Mouse (Mus musculus): Measurements from ENCODE around the gene Cptp.

DNA sequence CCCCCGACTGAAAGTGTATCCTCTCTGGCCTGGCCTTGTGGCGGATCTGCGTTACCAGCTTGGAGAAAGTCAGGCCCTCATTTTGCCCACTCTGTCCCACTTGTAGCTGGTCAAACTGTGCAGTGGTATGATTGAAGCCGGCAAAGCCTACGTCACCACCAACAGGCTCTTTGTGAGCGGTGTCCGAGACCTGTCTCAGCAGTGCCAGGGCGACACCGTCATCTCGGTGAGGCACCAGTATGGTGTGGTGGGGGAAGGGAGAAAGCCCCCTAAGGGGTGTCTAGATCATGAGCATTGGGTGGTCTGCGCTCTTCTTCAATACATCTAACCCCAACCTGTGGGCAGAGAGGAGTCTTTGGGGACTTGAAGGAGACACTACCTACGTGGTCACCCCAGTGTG is 27.2 kb upstream of the Cptp start:
- no peak for TF ChIP-seq MAX (IDR thresholded peaks at IDR 0.05; ENCODE audit: low read length)
- no peak for TF ChIP-seq EP300 (IDR thresholded peaks at IDR 0.05; ENCODE audit: low read depth in 1 of 2, low read length in 2 of 2)
- TF ChIP-seq CTCF (IDR thresholded peaks at IDR 0.05 in 2 of 3, conservative IDR thresholded peaks at IDR 0.05 in 1 of 3; ENCODE audit: control insufficient read depth in 1 of 3, insufficient read depth in 1 of 3, low read depth in 2 of 3, low read length in 3 of 3, poor library complexity in 1 of 3, severe bottlenecking in 1 of 3) = no peak
- no peak for TF ChIP-seq USF1 (IDR thresholded peaks at IDR 0.05; ENCODE audit: low read depth, low read length)
- no peak for TF ChIP-seq GABPA (IDR thresholded peaks at IDR 0.05; ENCODE audit: low read depth, low read length)
- TF ChIP-seq NELFE (IDR thresholded peaks at IDR 0.05; ENCODE audit: low read depth, low read length) = no peak
- TF ChIP-seq POLR2A (IDR thresholded peaks at IDR 0.05; ENCODE audit: control insufficient read depth in 1 of 2, insufficient read depth in 1 of 2, low read depth in 1 of 2, low read length in 2 of 2, poor library complexity in 1 of 2) = no peak
- TF ChIP-seq E2F4 (IDR thresholded peaks at IDR 0.05; ENCODE audit: borderline replicate concordance, low read depth, low read length) = no peak
